Mouse (Mus musculus): ENCODE measurements around the gene Mapkap1. TPM values are rescaled to one million over a fixed set of nuclear protein-coding genes. Genes with fewer than 3 reads are reported as not detected.
A peak's percentile ranks its signal among the peaks of the same experiment; 100 is the strongest.

The Mapkap1 gene
- polyA plus RNA-seq, 1 experiment from 2014 or later: 62.1 TPM

DNA sequence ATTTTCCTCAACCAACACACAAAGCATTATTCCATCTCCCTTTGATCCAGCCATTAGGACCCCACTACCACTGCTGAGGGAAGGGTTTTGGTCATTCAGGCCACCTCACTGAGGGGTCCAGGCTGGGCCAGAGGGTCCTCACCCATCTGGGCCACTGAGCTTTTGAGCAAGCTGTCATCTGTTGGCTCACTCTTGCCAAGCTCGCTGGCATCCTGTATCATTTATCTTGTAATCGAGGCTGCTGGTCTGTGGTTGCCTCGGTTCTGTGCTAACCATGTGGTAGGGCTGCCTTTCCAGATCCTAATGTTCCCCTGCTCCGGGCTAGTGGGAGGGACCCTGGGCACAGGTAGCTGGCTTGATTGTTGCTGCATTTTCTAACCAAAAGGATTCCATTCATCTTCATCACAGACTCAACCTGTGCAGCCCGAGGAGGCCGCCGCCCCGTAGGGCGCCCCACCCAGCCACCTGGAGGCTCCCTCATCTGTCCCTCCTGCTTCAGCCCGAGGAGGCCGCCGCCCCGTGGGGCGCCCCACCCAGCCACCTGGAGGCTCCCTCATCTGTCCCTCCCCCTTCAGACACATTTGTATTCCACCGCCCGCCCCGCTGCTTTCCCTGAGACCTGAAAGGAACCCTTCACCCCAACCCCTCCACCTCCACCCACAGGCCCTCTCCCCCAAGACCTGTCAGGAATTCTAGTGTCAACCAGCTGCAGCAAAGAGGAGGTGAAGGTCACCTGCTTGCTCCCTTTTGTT lies 262.0 kb downstream of the Mapkap1 start:
- peaks cover 3% of the 10 kb centered on the region; the same call in 1 of the 2 replicates for H3K4me1 ChIP-seq (ENCODE audit: insufficient read depth, low read depth, low read length)
- TF ChIP-seq EP300 (IDR thresholded peaks at IDR 0.05): no peak
- no peak for TF ChIP-seq CTCF (IDR thresholded peaks at IDR 0.05)
- H3K27me3 ChIP-seq (replicated peaks; ENCODE audit: insufficient read depth, low read length): no peaks in the 10 kb centered on the region; the same call in 1 of the 2 replicates
- H3K9ac ChIP-seq (replicated peaks; ENCODE audit: low read depth): no peak overlapping the region
- no peak overlapping the region for H3K4me3 ChIP-seq (ENCODE audit: low read depth, low read length)
- no peaks in the 10 kb centered on the region for H3K36me3 ChIP-seq (ENCODE audit: insufficient read depth, low read length)
- H3K9me3 ChIP-seq (ENCODE audit: low read length): no peaks in the 10 kb centered on the region
- H3K4me2 ChIP-seq (replicated peaks; ENCODE audit: low read depth, low read length): no peak overlapping the region
- no peak overlapping the region for H3K27ac ChIP-seq (ENCODE audit: low read length)
- DNase-seq (ENCODE audit: low spot score): no peak
- ATAC-seq: no peak
- 30% methylated on average over 17 of the region's 17 CpGs for WGBS

DNA sequence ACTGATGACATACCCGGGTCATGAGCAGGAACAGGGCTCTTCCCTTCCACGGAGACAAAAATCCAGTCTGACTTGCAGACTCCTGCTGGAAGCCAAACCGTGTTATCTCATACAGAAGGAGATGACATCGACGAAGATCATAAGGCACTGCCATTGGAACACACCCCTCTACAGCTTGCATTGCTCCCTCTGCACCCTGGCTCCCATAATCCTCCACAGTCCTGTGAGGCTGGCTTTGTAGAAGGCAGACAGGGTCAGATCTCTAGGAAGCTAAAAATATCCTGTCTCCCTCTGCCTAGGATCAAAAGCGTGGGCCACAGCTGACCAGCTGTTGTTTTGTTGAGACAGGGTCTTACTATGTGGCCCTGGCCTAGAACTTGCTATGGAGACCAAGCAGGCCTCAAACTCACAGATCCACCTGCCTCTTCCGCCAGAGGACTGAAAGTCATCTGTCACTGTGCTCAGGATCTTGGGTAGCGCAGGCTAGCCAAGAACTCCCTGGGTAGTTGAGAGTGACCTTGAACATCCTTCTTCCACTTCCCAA lies 262.7 kb downstream of the Mapkap1 start:
- Histone ChIP-seq H3K4me1 (ENCODE audit: insufficient read depth, low read depth, low read length) (peaks cover 3% of the 10 kb centered on the region; the same call in 1 of the 2 replicates), H3K27ac (ENCODE audit: low read length) (no peak overlapping the region), H3K36me3 (ENCODE audit: insufficient read depth, low read length) (no peaks in the 10 kb centered on the region), H3K4me3 (ENCODE audit: low read depth, low read length) (no peak overlapping the region), H3K9ac (replicated peaks; ENCODE audit: low read depth) (no peak overlapping the region), H3K4me2 (replicated peaks; ENCODE audit: low read depth, low read length) (no peak overlapping the region), H3K27me3 (replicated peaks; ENCODE audit: insufficient read depth, low read length) (no peaks in the 10 kb centered on the region; the same call in 1 of the 2 replicates), H3K9me3 (ENCODE audit: low read length) (no peaks in the 10 kb centered on the region)
- DNase-seq (ENCODE audit: low spot score) (peak; percentile 58), ATAC-seq (peak; percentile 45)
- WGBS: 31% methylated on average over 8 of the region's 8 CpGs
- TF ChIP-seq EP300 (IDR thresholded peaks at IDR 0.05) (no peak), CTCF (IDR thresholded peaks at IDR 0.05) (no peak)

DNA sequence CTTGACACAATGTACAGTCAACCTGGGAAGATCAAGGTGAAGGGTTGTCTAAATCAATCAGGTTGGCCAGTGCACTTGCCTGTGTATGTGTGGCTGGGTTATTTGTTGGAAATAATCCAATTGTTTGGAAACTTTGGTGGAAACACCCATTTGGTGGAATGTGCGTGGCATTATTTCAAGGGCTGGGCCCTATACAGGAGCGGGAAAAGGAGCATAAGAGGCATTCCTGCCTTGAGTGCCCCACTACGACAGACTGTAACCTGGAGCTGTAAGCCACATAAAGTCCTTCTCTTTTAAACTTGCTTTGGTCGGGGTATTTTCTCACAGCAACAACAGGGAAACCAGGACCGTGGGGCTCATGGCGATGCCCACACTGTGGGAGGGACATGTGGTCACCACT lies 263.9 kb downstream of the Mapkap1 start:
- peak; percentile 64 for ATAC-seq
- TF ChIP-seq EP300 (IDR thresholded peaks at IDR 0.05): peak; percentile 58
- TF ChIP-seq CTCF (IDR thresholded peaks at IDR 0.05): no peak
- Histone ChIP-seq H3K36me3 (ENCODE audit: insufficient read depth, low read length) (no peaks in the 10 kb centered on the region), H3K9me3 (ENCODE audit: low read length) (no peaks in the 10 kb centered on the region), H3K4me1 (ENCODE audit: insufficient read depth, low read depth, low read length) (peaks cover 3% of the 10 kb centered on the region; the same call in 1 of the 2 replicates), H3K9ac (replicated peaks; ENCODE audit: low read depth) (no peak overlapping the region), H3K27me3 (replicated peaks; ENCODE audit: insufficient read depth, low read length) (no peaks in the 10 kb centered on the region; the same call in 1 of the 2 replicates), H3K4me3 (ENCODE audit: low read depth, low read length) (no peak overlapping the region), H3K27ac (ENCODE audit: low read length) (no peak overlapping the region), H3K4me2 (replicated peaks; ENCODE audit: low read depth, low read length) (no peak overlapping the region)
- 47% methylated on average over 6 of the region's 6 CpGs for WGBS
- DNase-seq (ENCODE audit: low spot score): peak; percentile 71

DNA sequence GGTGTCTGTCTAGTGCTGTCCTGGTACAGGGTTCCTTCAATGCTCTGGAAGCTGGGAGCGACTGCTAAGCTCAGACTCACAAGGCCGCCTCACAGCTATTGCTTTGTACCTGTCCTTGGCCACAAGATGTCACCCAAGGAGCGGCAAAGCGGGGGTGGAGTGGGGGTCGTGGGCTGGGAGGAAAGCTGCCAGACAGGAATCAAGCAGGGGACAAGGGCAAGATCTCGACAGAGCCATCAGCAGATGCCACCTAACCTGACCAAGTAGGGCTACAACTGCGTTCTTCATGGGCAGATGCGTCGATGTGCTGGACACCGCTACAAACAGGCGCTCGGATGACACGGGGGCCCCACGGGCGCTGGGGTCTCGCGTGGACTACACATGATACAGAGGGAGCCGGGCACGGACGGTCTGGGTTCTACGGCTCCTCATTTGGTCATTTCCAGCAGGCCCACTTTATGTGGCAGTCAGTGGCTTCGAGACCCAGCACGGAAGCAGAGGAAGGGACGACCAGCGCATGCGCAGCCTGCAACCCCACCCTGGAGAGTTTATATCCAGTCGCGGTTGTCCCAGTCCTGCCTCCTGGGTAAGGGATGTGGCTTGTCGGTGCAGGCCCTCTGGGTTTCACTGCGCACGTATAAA lies 264.9 kb downstream of the Mapkap1 start:
- DNase-seq (ENCODE audit: low spot score) (peak; percentile 77), ATAC-seq (peak; percentile 40)
- H3K4me2 ChIP-seq (replicated peaks; ENCODE audit: low read depth, low read length): peak overlapping the region; percentile 71
- WGBS: 22% methylated on average over 31 of the region's 31 CpGs
- H3K36me3 ChIP-seq (ENCODE audit: insufficient read depth, low read length): no peaks in the 10 kb centered on the region
- peak overlapping the region; percentile 44 for H3K4me3 ChIP-seq (ENCODE audit: low read depth, low read length)
- TF ChIP-seq EP300 (IDR thresholded peaks at IDR 0.05) (no peak), CTCF (IDR thresholded peaks at IDR 0.05) (peak; percentile 72)
- peak overlapping the region; percentile 15; the same call in 1 of the 2 replicates for H3K27ac ChIP-seq (ENCODE audit: low read length)
- H3K4me1 ChIP-seq (ENCODE audit: insufficient read depth, low read depth, low read length): peaks cover 3% of the 10 kb centered on the region; the same call in 1 of the 2 replicates
- no peaks in the 10 kb centered on the region for H3K9me3 ChIP-seq (ENCODE audit: low read length)
- no peaks in the 10 kb centered on the region; the same call in 1 of the 2 replicates for H3K27me3 ChIP-seq (replicated peaks; ENCODE audit: insufficient read depth, low read length)
- H3K9ac ChIP-seq (replicated peaks; ENCODE audit: low read depth): peak overlapping the region; percentile 13; the same call in 1 of the 2 replicates

DNA sequence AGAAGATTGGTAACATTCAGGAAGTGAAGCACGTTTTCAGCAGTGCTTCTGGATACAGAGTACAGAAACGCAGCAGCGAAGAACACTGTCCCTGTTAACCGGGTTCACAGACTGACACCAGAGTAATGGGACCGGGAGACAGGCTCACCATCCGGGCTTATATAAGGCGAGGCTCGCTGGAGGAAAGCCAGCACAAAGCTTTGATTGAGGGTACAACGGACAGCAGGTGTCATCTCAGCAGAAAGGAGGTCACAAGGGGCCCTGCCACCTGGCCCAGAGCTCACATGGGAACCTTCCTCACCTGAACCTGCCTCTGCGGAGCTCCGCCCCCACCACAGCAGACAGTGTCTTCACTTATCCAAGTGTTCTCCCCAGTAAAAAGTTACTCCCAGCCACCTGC lies 267.3 kb downstream of the Mapkap1 start:
- Histone ChIP-seq H3K4me1 (ENCODE audit: insufficient read depth, low read depth, low read length) (peaks cover 3% of the 10 kb centered on the region; the same call in 1 of the 2 replicates), H3K36me3 (ENCODE audit: insufficient read depth, low read length) (peaks cover 15% of the 10 kb centered on the region; the same call in 1 of the 2 replicates), H3K9me3 (ENCODE audit: low read length) (no peaks in the 10 kb centered on the region), H3K4me2 (replicated peaks; ENCODE audit: low read depth, low read length) (no peak overlapping the region), H3K27me3 (replicated peaks; ENCODE audit: insufficient read depth, low read length) (no peaks in the 10 kb centered on the region), H3K9ac (replicated peaks; ENCODE audit: low read depth) (no peak overlapping the region), H3K27ac (ENCODE audit: low read length) (peak overlapping the region; percentile 64), H3K4me3 (ENCODE audit: low read depth, low read length) (no peak overlapping the region)
- WGBS: 62% methylated on average over 11 of the region's 11 CpGs
- TF ChIP-seq CTCF (IDR thresholded peaks at IDR 0.05) (no peak), EP300 (IDR thresholded peaks at IDR 0.05) (no peak)
- no peak for ATAC-seq
- DNase-seq (ENCODE audit: low spot score): no peak

Other genes with a start within 250 kb of the Mapkap1 start
- gene Pbx3, start 33.6 kb upstream of the Mapkap1 start, polyA plus RNA-seq (2015; fragmentation: Nextera tagmentation; extraction: Ambion mirVana): 16.2 and 16.3 TPM in 2 replicates

All from lung, postnatal 0 days (tissue).